Mouse (Mus musculus) stomach, embryonic 16.5 days (tissue): ENCODE data around the gene Il1b. TPM values are rescaled to one million over a fixed set of nuclear protein-coding genes. Genes with fewer than 3 reads are reported as not detected.

Experiments
- ATAC-seq: fragments of 200-750 bp; cut with Nextera tagmentation; 2 replicates; pipeline ENCODE4 v1.8.0; 2017; ENCODE audit warnings: moderate number of reproducible peaks, moderate TSS enrichment; ENCODE audit not compliant: insufficient read depth, low FRiP score
- H3K27ac ChIP-seq: fragments of 300-500 bp; sonication (generic); 2 replicates; pipeline ENCODE4 v1.5.1; 2014; ENCODE audit warnings: low read length
- H3K27me3 ChIP-seq: fragments of 300-500 bp; sonication (generic); 2 replicates; pipeline ENCODE4 v1.6.1; 2014; ENCODE audit warnings: low read length, control low read depth, mixed read lengths; ENCODE audit not compliant: control insufficient read depth, insufficient read depth
- H3K36me3 ChIP-seq: fragments of 300-500 bp; sonication (generic); 2 replicates; pipeline ENCODE4 v1.6.1; 2014; ENCODE audit warnings: low read length; ENCODE audit not compliant: control insufficient read depth, insufficient read depth
- H3K4me1 ChIP-seq: fragments of 300-500 bp; sonication (generic); 2 replicates; pipeline ENCODE4 v1.6.1; 2014; ENCODE audit warnings: low read length, control low read depth, mixed read lengths; ENCODE audit not compliant: control insufficient read depth, insufficient read depth
- H3K4me2 ChIP-seq: fragments of 300-500 bp; sonication (generic); 2 replicates; pipeline ENCODE4 v1.6.1; 2014; ENCODE audit warnings: low read depth, low read length, mixed read lengths
- H3K4me3 ChIP-seq: fragments of 300-500 bp; sonication (generic); replicated peaks from 2 replicates; pipeline ENCODE4 v1.5.1; 2014; ENCODE audit warnings: mild to moderate bottlenecking, low read length
- H3K9ac ChIP-seq: fragments of 300-500 bp; sonication (generic); 2 replicates; pipeline ENCODE4 v1.6.1; 2014; ENCODE audit warnings: low read length
- H3K9me3 ChIP-seq: fragments of 300-500 bp; sonication (generic); replicated peaks from 2 replicates; pipeline ENCODE4 v1.6.1; 2016; ENCODE audit warnings: low read length, control low read depth; ENCODE audit not compliant: control insufficient read depth
- WGBS: fragments of 180-500 bp; shearing (Covaris S2); extraction: QIAGEN DNeasy Blood & Tissue Kit; methylation state at CpG from one replicate; pipeline ENCODE4 v1.1.7; 2014; 5-methylcytosine and 5-hydroxymethylcytosine counted together
- polyA plus RNA-seq: library from polyadenylated mRNA; unstranded; fragments of >200 nt; fragmentation: Nextera tagmentation; extraction: Ambion mirVana; gene quantifications from 2 replicates; pipeline ENCODE4 v1.2.1, GENCODE M21; 2015

Il1b gene
- polyA plus RNA-seq = 0.32 and 0.41 TPM in 2 replicates

GRCm38 (mm10) chr2:129371039-129371438 lies at the start of gene Il1b:
TSS of gene Il1b (minus strand) at chr2:129371139.
- Histone ChIP-seq H3K4me1 (no peaks in the 10 kb centered on the region), H3K27ac (no peak within 1 kb of the TSS), H3K36me3 (no peaks in the 10 kb centered on the region), H3K9ac (no peak within 1 kb of the TSS), H3K9me3 (no peaks in the 10 kb centered on the region), H3K4me3 (no peak within 1 kb of the TSS), H3K4me2 (no peak within 1 kb of the TSS), H3K27me3 (no peaks in the 10 kb centered on the region)
- 77% methylated on average over 3 of the region's 3 CpGs for WGBS
- ATAC-seq = no peak

- WGBS = 85% methylated on average over 3 of the region's 3 CpGs
- H3K9ac ChIP-seq = no peak overlapping the region
- H3K4me3 ChIP-seq = no peak overlapping the region
- no peaks in the 10 kb centered on the region for H3K9me3 ChIP-seq
- H3K27me3 ChIP-seq = no peaks in the 10 kb centered on the region
- ATAC-seq = no peak
- no peak overlapping the region for H3K27ac ChIP-seq
- no peaks in the 10 kb centered on the region for H3K4me1 ChIP-seq
- H3K4me2 ChIP-seq = no peak overlapping the region
- H3K36me3 ChIP-seq = no peaks in the 10 kb centered on the region
Measured at GRCm38 (mm10) chr2:129419361-129419880, 48.5 kb upstream of the Il1b start.

GRCm38 (mm10) chr2:129414593-129414992 lies 43.7 kb upstream of the Il1b start:
- no peak overlapping the region for H3K27ac ChIP-seq
- H3K4me3 ChIP-seq = no peak overlapping the region
- ATAC-seq = no peak
- H3K9me3 ChIP-seq = no peaks in the 10 kb centered on the region
- H3K4me2 ChIP-seq = no peak overlapping the region
- no peaks in the 10 kb centered on the region for H3K36me3 ChIP-seq
- 77% methylated on average over 3 of the region's 3 CpGs for WGBS
- H3K9ac ChIP-seq = no peak overlapping the region
- no peaks in the 10 kb centered on the region for H3K4me1 ChIP-seq
- no peaks in the 10 kb centered on the region for H3K27me3 ChIP-seq

GRCm38 (mm10) chr2:129413488-129413887 lies 42.5 kb upstream of the Il1b start:
- no peak for ATAC-seq

GRCm38 (mm10) chr2:129411651-129412050 lies 40.7 kb upstream of the Il1b start:
- Histone ChIP-seq H3K9me3 (no peaks in the 10 kb centered on the region), H3K36me3 (no peaks in the 10 kb centered on the region), H3K4me2 (no peak overlapping the region), H3K9ac (no peak overlapping the region), H3K4me1 (no peaks in the 10 kb centered on the region), H3K27me3 (no peaks in the 10 kb centered on the region), H3K4me3 (no peak overlapping the region), H3K27ac (no peak overlapping the region)
- 69% methylated on average over 3 of the region's 3 CpGs for WGBS
- no peak for ATAC-seq

More at GRCm38 (mm10) chr2:129413488-129413887, 42.5 kb upstream of the Il1b start:
- Histone ChIP-seq H3K36me3 (no peaks in the 10 kb centered on the region), H3K4me1 (no peaks in the 10 kb centered on the region), H3K4me3 (no peak overlapping the region), H3K9me3 (no peaks in the 10 kb centered on the region), H3K9ac (no peak overlapping the region), H3K27ac (no peak overlapping the region), H3K27me3 (no peaks in the 10 kb centered on the region), H3K4me2 (no peak overlapping the region)
- 53% methylated on average over 6 of the region's 6 CpGs for WGBS

GRCm38 (mm10) chr2:129410344-129410743 lies 39.4 kb upstream of the Il1b start:
- Histone ChIP-seq H3K27me3 (no peaks in the 10 kb centered on the region), H3K36me3 (no peaks in the 10 kb centered on the region), H3K4me3 (no peak overlapping the region), H3K27ac (no peak overlapping the region), H3K4me2 (no peak overlapping the region), H3K9ac (no peak overlapping the region), H3K9me3 (no peaks in the 10 kb centered on the region), H3K4me1 (no peaks in the 10 kb centered on the region)
- 88% methylated on average over 7 of the region's 7 CpGs for WGBS
- no peak for ATAC-seq

GRCm38 (mm10) chr2:129408476-129408875 lies 37.5 kb upstream of the Il1b start:
- no peaks in the 10 kb centered on the region for H3K27me3 ChIP-seq
- no peak overlapping the region for H3K9ac ChIP-seq
- H3K4me1 ChIP-seq = no peaks in the 10 kb centered on the region
- H3K4me3 ChIP-seq = no peak overlapping the region
- no peaks in the 10 kb centered on the region for H3K9me3 ChIP-seq
- H3K4me2 ChIP-seq = no peak overlapping the region
- no peak overlapping the region for H3K27ac ChIP-seq
- no peaks in the 10 kb centered on the region for H3K36me3 ChIP-seq
- ATAC-seq = no peak
- 14% methylated on average over 18 of the region's 18 CpGs for WGBS

- Histone ChIP-seq H3K9ac (no peak overlapping the region), H3K27ac (no peak overlapping the region), H3K9me3 (no peaks in the 10 kb centered on the region), H3K4me3 (no peak overlapping the region), H3K27me3 (no peaks in the 10 kb centered on the region), H3K4me2 (no peak overlapping the region), H3K4me1 (no peaks in the 10 kb centered on the region), H3K36me3 (no peaks in the 10 kb centered on the region)
- ATAC-seq = no peak
- WGBS = 85% methylated on average over 13 of the region's 13 CpGs
Measured at GRCm38 (mm10) chr2:129407596-129407995, 36.7 kb upstream of the Il1b start.

GRCm38 (mm10) chr2:129406508-129406907 lies 35.6 kb upstream of the Il1b start:
- H3K9ac ChIP-seq = no peak overlapping the region
- ATAC-seq = no peak
- no peak overlapping the region for H3K4me3 ChIP-seq
- H3K9me3 ChIP-seq = no peaks in the 10 kb centered on the region
- H3K36me3 ChIP-seq = no peaks in the 10 kb centered on the region
- no peak overlapping the region for H3K4me2 ChIP-seq
- 84% methylated on average over 8 of the region's 8 CpGs for WGBS
- no peaks in the 10 kb centered on the region for H3K27me3 ChIP-seq
- H3K27ac ChIP-seq = no peak overlapping the region
- H3K4me1 ChIP-seq = no peaks in the 10 kb centered on the region
